Mouse (Mus musculus) thymus, adult 2 months (tissue): ENCODE results near the gene St6gal1.

Source experiments
- CTCF ChIP-seq: fragments of 200-500 bp; IDR thresholded peaks from 2 replicates; pipeline ENCODE4 v1.5.1; 2012; ENCODE audit warnings: mild to moderate bottlenecking, control low read depth, low read length, moderate library complexity, borderline replicate concordance; ENCODE audit not compliant: control insufficient read depth, poor library complexity, insufficient read depth; ENCODE audit errors: extremely low read depth
- POLR2A ChIP-seq: fragments of 200-500 bp; IDR thresholded peaks from 2 replicates; pipeline ENCODE4 v1.6.1; 2012; ENCODE audit warnings: mild to moderate bottlenecking, low read length, control low read depth, moderate library complexity; ENCODE audit not compliant: control insufficient read depth, poor library complexity, insufficient read depth; ENCODE audit errors: extremely low read depth

- no peak for TF ChIP-seq CTCF
- no peak for TF ChIP-seq POLR2A
These were observed 84.5 kb downstream of the St6gal1 start for GRCm38 (mm10) chr16:23309080-23309479.
